Mouse (Mus musculus) liver, adult 2 months (tissue): Measurements from ENCODE around the gene Ankrd50. TPM values are rescaled to one million over a fixed set of nuclear protein-coding genes. Genes with fewer than 3 reads are reported as not detected.

Source experiments
- DNase-seq: peaks from one replicate; pipeline ENCODE4 v3.0.0-alpha.2; 2011; ENCODE audit warnings: low read depth, low spot score; ENCODE audit errors: extremely low read depth
- H3K27ac ChIP-seq: fragments of 200-500 bp; replicated peaks from 2 replicates; pipeline ENCODE4 v1.5.1; 2012; ENCODE audit warnings: low read depth, mild to moderate bottlenecking, control low read depth, inconsistent platforms, low read length; ENCODE audit not compliant: insufficient read depth
- H3K27me3 ChIP-seq: fragments of 200-500 bp; 2 replicates; pipeline ENCODE4 v1.6.1; 2012; ENCODE audit warnings: mild to moderate bottlenecking, moderate library complexity, low read length, inconsistent platforms; ENCODE audit not compliant: control insufficient read depth, insufficient read depth
- H3K36me3 ChIP-seq: fragments of 200-500 bp; 2 replicates; pipeline ENCODE4 v1.6.1; 2012; ENCODE audit warnings: low read length, inconsistent platforms; ENCODE audit not compliant: control insufficient read depth, insufficient read depth
- H3K4me1 ChIP-seq: fragments of 200-500 bp; 2 replicates; pipeline ENCODE4 v1.6.1; 2011; ENCODE audit warnings: low read length; ENCODE audit not compliant: control insufficient read depth, insufficient read depth
- H3K4me3 ChIP-seq: fragments of 200-500 bp; 2 replicates; pipeline ENCODE4 v1.5.1; 2011; ENCODE audit warnings: low read depth, mild to moderate bottlenecking, control low read depth, low read length, moderate library complexity; ENCODE audit not compliant: insufficient read depth
- H3K79me2 ChIP-seq: fragments of 200-500 bp; 2 replicates; pipeline ENCODE4 v1.6.1; 2012; ENCODE audit warnings: inconsistent platforms, mild to moderate bottlenecking, low read length, moderate library complexity; ENCODE audit not compliant: control insufficient read depth, insufficient read depth
- H3K9ac ChIP-seq: fragments of 200-500 bp; 2 replicates; pipeline ENCODE4 v1.6.1; 2012; ENCODE audit warnings: low read depth, mild to moderate bottlenecking, control low read depth, inconsistent platforms, low read length
- CTCF ChIP-seq: fragments of 200-500 bp; IDR thresholded peaks from 2 replicates; pipeline ENCODE4 v1.5.1; 2011; ENCODE audit warnings: low read depth, low read length, control low read depth
- POLR2A ChIP-seq: fragments of 200-500 bp; IDR thresholded peaks from 2 replicates; pipeline ENCODE4 v1.6.1; 2011; ENCODE audit warnings: low read length, control low read depth; ENCODE audit not compliant: insufficient read depth; ENCODE audit errors: extremely low read depth
- WGBS: fragments of 180-500 bp; shearing (Covaris S2); methylation state at CpG from one replicate; pipeline ENCODE4 v1.1.7; 2018; 5-methylcytosine and 5-hydroxymethylcytosine counted together
- polyA plus RNA-seq: library from polyadenylated mRNA; depleted of rRNA; stranded (reverse); fragments of >200 nt; gene quantifications from 2 replicates; pipeline ENCODE4 v1.2.3, GENCODE M21; 2012
- total RNA-seq: library from RNA; depleted of rRNA; stranded (reverse); fragments of >200 nt; gene quantifications from 2 replicates; pipeline ENCODE4 v1.2.3, GENCODE M21; 2014

The Ankrd50 gene
- total and polyA plus RNA-seq, 2 experiments: 4.8 to 5.4 TPM

DNA sequence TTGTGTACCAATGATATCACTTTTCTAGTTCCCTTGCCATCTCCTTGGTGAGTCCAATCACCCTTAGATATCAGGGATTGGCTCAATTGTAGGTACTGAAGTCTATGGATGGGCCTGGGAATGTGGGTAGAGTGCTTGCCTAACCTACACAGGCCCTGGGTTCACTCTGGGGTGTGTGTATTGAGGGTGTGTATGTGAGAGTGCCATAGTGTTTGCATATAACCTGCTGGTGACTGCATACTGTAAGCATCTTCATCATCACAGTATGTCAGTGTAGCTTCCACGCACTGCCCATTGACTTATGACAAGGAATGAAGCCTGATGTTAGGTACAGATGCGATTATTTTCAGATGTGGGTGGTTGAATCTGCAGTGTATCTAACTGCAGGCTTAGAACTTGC is 17.1 kb upstream of the Ankrd50 start:
- no peaks in the 10 kb centered on the region for H3K36me3 ChIP-seq
- no peaks in the 10 kb centered on the region for H3K4me1 ChIP-seq
- H3K9ac ChIP-seq: no peak overlapping the region
- WGBS: 97% methylated on average over 2 of the region's 2 CpGs
- TF ChIP-seq POLR2A (no peak), CTCF (no peak)
- H3K27me3 ChIP-seq: no peaks in the 10 kb centered on the region
- no peak overlapping the region for H3K4me3 ChIP-seq
- H3K27ac ChIP-seq: no peak overlapping the region
- no peak for DNase-seq
- H3K79me2 ChIP-seq: no peaks in the 10 kb centered on the region

GRCm38 (mm10) chr3:38501316-38501715 is 16.7 kb upstream of the Ankrd50 start:
- 87% methylated on average over 5 of the region's 5 CpGs for WGBS
- TF ChIP-seq CTCF (no peak), POLR2A (no peak)

DNA sequence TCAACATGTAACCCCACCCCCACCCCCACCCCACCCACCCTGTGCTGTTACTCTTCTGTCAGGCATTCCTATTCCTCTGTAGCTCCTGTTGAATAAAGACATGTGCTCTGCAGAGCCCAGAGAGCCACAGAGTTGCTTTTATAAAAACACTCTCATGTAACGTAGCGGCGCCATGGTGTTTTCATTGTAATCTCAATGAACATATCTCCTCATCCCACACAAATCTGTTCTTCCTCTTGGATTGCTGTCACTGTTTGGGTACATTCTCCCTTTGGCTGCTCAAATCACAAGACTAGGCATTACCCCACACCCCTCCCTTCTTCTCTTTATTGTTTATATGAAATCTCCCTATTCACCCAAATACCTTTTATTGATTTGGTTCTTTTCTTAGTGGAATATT is 13.9 kb upstream of the Ankrd50 start:
- no peaks in the 10 kb centered on the region for H3K36me3 ChIP-seq
- 99% methylated on average over 3 of the region's 3 CpGs for WGBS
- no peaks in the 10 kb centered on the region for H3K4me1 ChIP-seq
- no peak overlapping the region for H3K4me3 ChIP-seq
- H3K9ac ChIP-seq: no peak overlapping the region
- no peak for DNase-seq
- no peaks in the 10 kb centered on the region for H3K27me3 ChIP-seq
- TF ChIP-seq POLR2A (no peak), CTCF (no peak)
- no peaks in the 10 kb centered on the region for H3K79me2 ChIP-seq
- H3K27ac ChIP-seq: no peak overlapping the region

More at GRCm38 (mm10) chr3:38501316-38501715, 16.7 kb upstream of the Ankrd50 start:
- no peak for DNase-seq
- Histone ChIP-seq H3K27me3 (no peaks in the 10 kb centered on the region), H3K4me3 (no peak overlapping the region), H3K9ac (no peak overlapping the region), H3K4me1 (no peaks in the 10 kb centered on the region), H3K36me3 (no peaks in the 10 kb centered on the region), H3K27ac (no peak overlapping the region), H3K79me2 (no peaks in the 10 kb centered on the region)

- Histone ChIP-seq H3K4me3 (no peak overlapping the region), H3K79me2 (no peaks in the 10 kb centered on the region), H3K36me3 (no peaks in the 10 kb centered on the region), H3K27me3 (no peaks in the 10 kb centered on the region), H3K9ac (no peak overlapping the region), H3K27ac (no peak overlapping the region), H3K4me1 (no peaks in the 10 kb centered on the region)
- DNase-seq: no peak
- 85% methylated on average over 3 of the region's 3 CpGs for WGBS
- TF ChIP-seq CTCF: no peak
- TF ChIP-seq POLR2A: no peak
Observed at GRCm38 (mm10) chr3:38496795-38497385, 12.2 kb upstream of the Ankrd50 start.

GRCm38 (mm10) chr3:38491702-38492101 is 7.1 kb upstream of the Ankrd50 start:
- no peak for TF ChIP-seq POLR2A
- no peak for TF ChIP-seq CTCF
- Histone ChIP-seq H3K4me1 (no peaks in the 10 kb centered on the region), H3K27me3 (no peaks in the 10 kb centered on the region), H3K4me3 (no peak overlapping the region), H3K36me3 (no peaks in the 10 kb centered on the region), H3K79me2 (no peaks in the 10 kb centered on the region), H3K27ac (no peak overlapping the region), H3K9ac (no peak overlapping the region)
- DNase-seq: no peak
- 65% methylated on average over 3 of the region's 3 CpGs for WGBS

- 83% methylated on average over 3 of the region's 3 CpGs for WGBS
- H3K9ac ChIP-seq: no peak overlapping the region
- H3K27me3 ChIP-seq: no peaks in the 10 kb centered on the region
- H3K27ac ChIP-seq: no peak overlapping the region
- H3K4me3 ChIP-seq: no peak overlapping the region
- TF ChIP-seq CTCF (no peak), POLR2A (no peak)
- no peaks in the 10 kb centered on the region for H3K36me3 ChIP-seq
- no peaks in the 10 kb centered on the region for H3K79me2 ChIP-seq
- H3K4me1 ChIP-seq: no peaks in the 10 kb centered on the region
- no peak for DNase-seq
Observed at GRCm38 (mm10) chr3:38491236-38491635, 6.6 kb upstream of the Ankrd50 start.
